Mouse (Mus musculus) cerebellum, postnatal 25 days (tissue): ENCODE data around the gene Nubp1.

Experiments
- DNase-seq, 2 experiments: peaks; one replicate each; pipeline ENCODE4 v3.0.0; 2021; ENCODE audit warnings: mixed read lengths in 2 of 2

Nubp1 gene

DNA sequence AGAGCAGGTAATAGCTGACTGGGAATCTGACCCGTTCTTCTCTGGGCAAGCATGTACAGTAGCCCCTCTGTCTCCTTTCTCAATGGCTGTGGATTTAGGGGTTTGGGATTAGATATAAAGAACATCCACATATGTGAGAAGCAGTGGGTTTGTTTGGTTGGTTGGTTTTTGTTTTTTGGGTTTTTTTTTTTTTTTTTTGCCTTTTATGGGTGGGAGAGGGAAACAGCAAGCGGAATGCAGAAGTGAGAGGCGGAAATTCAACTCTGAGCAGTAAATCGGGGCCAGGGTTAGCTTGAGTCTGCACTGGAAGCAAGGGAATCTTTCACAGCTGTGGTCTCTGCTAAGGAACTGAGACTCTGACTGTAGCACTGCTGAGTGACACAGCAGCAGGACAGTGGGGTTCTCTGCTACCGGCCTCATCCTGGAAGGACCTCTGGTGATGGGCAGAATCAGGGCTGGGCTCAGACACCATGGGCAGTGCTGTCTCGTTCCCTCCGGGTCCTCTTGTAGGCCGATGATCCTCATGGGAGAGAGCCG is 6.0 kb downstream of the Nubp1 start:
- no peak for DNase-seq

DNA sequence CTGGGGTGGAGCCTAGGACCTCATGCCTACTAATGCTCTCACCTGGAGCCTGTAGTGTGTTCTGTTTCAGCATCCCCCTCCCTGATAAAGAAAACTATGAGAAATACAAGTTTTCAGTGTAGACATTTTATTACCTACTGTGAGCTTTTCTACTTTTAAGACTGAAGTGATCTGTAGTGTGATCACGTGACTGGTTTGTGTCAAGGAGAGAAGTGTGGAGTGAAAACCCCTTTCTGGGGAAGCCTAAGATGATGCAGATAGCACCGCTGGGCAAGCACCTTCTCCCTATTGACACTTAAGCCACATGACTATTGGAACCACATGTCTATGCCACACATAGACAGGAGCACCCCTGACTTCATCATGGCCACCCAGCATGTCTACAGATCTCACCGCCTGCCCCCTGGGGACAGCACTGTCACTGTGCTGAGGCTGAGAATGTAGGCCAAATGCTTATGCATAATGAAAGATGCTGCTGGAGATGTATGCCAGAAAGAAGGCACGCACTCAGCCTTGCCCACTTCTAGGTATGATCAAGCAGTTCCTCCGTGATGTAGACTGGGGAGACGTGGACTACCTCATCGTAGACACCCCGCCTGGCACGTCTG is 8.8 kb downstream of the Nubp1 start:
- no peak for DNase-seq

DNA sequence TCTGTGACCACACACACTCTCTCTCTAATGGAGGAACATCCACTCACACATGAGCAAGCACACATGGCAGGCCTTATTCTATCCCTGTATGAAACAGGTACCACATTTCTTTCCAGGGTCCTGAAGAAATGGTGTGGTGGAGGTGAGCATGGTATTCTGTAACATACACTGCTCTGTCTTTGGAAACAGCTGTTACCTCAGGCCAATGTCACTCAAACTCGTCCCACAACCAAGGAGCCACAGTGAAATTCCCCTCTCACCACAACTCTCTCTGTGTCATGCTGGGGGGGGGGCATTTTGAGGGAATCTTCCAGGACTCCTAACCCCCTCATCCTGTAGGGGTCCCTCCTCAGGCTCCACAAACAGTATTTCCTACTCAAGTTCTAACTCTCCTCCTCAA is 20.2 kb downstream of the Nubp1 start:
- DNase-seq, result no peak

DNA sequence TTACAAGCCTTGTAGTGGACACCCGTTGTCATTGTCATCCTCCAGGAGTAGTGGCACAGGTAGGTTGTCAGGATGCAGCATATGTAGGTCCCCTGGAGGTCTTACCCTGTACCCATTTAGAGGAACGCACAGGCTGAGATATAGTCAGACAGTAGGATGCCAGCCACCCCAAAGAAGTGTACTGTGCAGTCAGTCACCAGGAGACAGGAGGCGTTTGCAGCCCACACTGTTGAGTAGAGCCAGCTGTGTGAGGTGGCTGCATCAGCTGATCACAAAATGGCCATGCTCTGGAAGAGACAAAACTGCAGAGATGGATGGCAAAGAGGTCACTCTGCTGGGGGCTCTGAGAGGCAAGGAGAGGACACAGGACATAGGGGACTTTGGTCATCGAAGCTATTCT is 20.6 kb downstream of the Nubp1 start:
- DNase-seq, result no peak

DNA sequence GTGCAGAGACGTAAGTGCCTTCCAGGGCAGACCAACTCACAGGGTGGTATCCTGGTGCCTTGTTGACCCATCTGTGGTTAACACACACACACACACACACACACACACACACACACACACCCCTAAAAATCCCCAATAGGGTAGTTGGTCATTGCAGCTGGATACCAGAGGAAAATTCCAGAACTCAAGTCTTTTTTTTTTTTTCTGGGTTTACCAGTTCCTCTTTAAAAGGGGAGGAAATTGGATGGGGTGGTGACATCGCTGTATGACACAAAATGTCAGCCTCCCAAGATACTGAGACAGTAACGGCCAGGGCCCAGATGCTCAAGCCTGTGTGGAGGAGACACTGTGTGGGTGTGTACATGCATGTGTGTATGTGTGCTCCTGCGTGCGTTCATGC is 21.6 kb downstream of the Nubp1 start:
- DNase-seq, result no peak

DNA sequence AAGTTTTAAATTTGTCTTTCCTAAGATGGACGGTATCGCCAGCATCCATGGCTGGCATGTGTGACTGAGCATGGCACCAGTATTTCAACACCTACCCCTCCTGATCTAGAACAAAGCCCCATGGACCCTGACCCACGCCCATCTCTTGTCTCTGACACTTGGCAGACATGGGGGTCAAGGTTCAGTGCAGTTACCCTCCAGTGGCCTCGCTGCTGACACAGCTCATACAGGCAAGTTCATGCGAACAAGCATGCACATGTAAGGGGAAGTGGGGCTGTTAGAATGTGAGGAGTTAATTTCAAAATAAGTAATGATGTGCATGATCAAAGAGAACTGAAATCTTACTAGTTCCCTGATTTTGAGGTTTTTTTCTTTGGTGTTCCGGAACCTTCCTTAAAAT is 24.4 kb downstream of the Nubp1 start:
- no peak for DNase-seq

DNA sequence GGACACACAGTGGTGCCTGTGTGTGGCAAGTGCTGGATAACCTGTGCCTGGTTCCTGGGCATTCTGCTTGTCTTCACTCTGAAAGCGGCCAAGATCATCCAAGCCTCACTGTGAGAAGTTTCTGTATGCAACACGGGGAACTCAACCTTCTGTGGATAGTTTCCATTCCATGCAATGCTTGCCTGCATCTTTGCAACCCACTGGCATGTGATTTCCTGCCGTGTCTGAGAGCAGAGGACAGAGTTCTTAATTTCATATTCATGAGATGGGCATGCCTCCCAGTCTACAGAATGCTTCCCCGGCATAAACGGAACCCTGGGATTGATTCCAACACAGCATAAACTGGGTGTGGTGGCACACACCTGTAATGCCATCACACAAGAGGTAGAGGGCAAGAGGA is 26.3 kb downstream of the Nubp1 start:
- no peak for DNase-seq

DNA sequence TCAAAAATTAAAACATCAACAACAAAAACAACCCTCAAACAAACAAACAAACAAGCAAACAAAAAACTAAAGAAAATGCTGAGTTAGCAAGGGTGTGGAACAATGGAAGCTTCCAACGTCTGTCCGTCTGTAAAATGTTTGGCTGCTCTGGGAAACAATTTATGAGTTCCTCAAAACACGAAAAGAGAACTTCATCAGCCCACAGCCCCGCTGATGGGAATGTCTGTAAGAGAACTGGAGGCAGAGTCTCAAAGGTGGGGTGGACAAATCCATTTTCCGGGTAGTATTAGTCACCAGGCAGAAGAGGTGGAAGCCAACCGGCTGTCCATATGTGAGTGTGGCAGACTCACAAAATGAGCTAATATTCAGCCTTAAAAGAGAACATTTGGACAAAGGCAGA is 29.6 kb downstream of the Nubp1 start:
- DNase-seq, result no peak

DNA sequence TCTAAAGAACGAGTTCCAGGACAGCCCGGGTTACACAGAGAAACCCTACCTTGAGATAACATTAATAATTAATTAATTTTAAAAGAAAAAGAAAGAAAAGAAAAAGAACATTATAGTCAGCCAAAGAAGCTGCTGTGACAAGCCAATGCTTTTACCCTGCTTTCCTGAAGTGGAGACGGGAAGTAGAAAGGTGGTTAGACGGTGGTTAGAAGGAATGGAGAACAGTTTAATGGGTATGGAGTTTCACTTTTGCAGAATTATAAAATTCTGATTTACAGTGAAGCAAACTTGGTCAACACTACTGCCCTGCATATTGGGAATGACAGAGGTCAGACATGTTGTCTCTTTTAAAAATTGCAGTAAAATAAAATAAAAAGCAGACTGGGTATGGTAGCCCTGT is 30.0 kb downstream of the Nubp1 start:
- DNase-seq, result no peak

DNA sequence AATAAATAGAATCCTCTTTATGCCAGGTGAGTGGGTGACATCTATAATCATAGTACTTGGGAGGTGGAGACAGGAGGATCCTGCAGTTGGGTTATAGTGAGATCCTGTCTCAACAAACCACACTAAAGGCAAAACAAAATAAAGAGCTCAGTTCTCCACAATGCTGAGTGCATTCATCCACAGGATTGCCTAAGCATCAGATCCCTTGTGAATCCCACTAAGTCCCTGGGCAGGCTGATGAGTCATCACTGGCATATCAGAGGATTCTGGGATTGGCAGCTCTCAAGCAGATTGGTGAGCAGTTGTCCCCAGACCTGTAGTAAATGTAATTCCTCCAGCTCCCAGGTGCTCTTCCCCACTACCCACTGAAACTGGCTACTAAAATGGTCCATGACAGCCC is 32.0 kb downstream of the Nubp1 start:
- DNase-seq, result no peak

DNA sequence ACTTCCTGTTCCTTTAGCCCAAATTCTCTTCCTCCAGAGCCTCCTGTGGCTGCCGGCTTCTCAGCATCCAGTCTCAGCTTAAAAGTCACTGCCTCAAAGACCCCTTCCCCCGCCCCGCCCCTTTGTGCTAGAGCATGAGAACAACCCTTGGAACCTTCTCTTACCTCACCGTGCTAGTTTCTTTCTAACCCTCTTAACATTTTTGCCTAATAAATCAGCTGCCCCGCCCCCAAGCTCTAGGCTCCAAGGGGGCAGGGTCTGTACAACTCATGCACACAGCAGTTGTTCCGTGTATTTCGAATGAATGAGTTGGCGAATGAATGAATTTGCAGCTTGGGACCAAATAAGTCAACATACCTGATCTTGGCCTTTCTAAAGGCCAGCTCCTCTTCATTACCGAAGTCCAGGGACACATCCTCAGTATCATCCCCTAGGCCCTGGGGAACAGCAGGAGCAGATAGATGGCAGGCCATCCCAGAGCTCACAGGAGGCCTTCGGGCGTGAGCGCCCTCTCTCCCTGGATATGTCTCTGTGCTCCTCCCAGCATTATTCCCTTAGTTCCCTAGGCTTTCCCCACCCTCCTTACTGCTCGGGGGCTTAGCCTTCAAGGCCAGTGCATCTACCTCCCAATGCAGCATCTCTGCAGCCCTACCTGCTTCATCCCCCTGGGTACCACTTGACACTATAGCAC is 35.0 kb downstream of the Nubp1 start:
- peak in 1 of 2 experiments; percentile 11 for DNase-seq

DNA sequence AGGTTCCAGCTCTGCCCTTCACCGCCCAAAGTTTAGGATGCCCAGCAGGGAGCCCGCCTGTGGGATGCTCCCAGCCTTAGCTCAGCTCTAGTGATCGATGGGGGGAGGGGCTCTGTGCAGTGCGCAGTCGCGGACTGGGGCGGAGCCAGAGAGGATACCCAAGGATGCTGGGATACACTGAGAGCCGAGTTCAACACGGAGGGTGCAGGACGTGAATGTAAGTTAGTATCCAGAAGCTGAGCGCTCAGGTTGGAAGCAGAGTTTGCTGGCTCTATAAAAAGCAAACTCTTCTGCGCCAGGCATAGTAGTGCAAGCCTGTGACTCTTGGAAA is 35.5 kb downstream of the Nubp1 start, which contains the start of gene Tvp23a:
Gene Tvp23a, minus strand, starts transcription at position 99 of the 331 bp plus-strand sequence.
- peak; percentile 87 to 93 for DNase-seq

DNA sequence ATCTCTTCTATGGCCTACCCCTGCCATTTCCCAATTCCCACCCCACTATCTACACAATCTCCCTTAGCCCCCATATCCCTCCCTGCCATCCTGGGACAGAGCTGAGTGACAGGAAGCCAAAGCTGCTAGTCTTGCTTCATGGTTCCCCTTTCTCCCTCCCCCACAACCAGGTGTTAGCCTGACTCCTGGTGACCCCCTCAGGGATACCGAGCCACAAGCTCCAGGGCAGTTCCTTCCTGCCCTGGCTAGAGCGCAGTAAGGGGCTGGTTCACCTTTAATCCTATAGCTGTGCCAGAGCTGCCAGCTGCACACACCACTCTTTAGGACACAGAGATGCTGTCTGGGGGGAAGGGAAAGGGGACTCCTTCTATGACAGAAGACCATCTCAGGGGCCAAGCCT is 36.0 kb downstream of the Nubp1 start:
- DNase-seq, result peak in 1 of 2 experiments; percentile 7

DNA sequence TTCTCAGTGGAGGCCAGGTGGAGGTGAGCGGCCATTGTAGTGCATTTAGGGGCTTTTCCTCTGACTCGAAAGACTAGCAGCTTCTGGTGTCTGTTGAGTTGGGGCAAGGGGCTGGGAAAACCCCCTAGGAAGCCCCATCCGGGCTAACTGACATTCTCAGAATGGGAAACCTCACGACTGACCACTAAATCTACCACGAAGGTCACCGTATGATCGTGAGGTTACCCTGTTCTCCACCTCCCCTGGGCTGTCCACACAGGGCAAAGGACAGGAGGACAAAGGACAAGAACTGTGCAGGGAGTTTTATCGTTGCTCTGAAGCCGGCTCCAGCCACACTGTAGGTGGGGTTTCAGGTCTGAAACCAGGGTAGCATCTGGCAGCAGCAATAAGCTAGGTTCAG is 37.2 kb downstream of the Nubp1 start:
- no peak for DNase-seq

DNA sequence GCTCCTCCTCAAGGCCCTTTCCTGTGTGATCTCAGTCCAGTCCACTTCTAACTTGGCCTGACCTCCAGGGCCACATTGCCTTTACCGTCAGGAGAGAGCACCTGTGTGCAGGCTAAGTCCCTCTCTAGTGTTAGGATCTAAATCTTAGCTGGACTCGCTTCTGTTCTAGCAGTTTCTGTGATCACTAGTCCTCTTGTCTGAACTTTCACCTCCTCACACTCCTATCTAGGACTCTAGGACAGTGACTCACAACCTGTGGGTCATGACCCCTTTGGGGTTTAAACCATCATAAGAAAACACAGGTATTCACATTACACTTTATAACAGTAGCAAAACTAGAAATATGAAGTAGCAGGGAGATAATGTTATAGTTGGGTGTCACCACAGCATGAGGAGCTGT is 40.2 kb downstream of the Nubp1 start:
- no peak for DNase-seq

DNA sequence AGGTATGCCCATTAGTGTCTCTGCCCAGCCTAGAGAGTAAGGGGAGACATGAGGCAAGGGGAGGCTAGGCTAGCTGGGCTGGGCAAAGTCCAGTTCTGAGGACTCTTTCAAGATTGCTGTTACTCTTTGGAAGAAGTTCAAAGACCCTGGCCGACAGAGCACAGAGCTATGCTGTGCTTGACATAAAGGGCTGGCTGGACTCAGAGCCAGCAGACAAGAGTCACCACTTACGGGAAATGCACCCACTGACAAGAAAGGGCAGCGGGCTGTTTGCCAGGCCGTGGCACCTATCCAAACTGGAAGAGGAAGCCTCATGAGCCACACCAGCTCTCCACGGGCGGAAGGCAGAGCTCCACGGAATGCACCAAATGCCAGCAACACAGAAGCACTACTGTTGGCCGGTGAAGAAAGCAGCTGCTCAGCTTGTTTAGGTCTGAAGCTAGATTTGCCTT is 40.7 kb downstream of the Nubp1 start:
- peak; percentile 66 to 80 for DNase-seq

DNA sequence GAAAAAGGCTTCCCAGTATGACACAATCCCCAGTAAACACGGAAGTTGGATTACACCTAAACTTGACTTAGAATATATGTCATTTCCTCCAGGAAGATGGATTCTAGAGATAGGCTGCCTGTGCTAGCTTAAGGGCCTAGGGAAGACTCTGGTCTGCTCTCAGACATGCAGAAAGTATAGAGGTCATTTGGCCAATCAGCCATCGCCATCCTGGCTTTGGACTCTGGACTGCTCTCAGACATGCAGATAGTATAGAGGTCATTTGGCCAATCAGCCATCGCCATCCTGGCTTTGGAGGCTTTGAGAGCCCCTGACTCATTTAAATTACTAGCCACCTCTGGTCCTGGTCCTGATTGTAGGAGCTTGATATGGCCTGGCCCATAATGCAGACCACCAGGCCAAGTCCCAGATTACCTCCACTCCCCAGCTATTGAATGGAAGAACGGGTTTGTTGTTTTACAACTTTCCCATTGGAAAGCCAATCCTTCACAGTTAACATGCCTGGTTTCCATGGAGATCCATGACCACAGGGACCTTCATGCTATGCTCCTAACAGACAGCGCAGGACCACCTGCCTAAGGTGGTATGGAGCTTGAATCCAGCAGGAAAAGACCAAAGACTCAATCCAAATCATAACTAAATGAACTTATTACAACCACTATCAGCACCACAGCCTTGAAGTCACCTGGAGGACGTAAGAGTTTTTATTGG is 42.3 kb downstream of the Nubp1 start:
- DNase-seq, result no peak

DNA sequence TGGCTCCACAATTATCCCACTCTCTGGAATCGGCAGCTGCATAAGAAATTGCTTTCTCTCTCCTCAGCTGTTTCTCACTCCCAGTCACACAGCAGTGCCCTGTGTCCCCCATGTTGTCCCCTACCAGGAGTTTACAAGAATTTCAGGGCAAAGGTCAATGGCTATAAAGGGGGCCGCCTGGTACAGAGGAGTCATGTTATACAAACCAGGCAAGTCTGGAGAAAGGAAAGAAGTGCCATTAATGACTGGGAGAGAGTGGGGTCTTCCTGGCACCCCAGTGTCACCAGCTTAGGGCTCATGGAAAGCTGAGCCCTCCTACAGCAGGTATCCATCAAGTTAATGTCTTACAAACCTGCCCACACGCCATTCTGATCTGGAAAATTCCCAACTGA is 42.8 kb downstream of the Nubp1 start:
- DNase-seq, result no peak

DNA sequence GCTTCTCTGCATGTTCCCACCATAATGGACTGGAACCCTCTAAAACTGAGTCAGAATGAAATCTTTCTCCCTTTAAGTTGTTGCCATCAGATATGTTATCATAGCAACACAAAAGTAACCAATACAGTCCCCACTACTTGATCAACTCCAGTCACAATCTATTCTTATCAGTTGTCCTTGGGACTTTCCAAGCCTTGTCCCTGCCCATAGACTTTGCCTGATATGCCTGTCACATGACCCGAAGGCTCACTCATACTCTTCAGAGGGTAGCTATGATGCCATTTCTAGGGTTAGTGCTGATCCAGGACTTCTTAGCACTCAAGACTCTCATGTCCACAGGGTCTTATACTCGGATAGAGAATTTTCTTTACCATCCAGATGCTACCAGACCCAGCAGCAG is 48.4 kb downstream of the Nubp1 start:
- DNase-seq, result no peak

DNA sequence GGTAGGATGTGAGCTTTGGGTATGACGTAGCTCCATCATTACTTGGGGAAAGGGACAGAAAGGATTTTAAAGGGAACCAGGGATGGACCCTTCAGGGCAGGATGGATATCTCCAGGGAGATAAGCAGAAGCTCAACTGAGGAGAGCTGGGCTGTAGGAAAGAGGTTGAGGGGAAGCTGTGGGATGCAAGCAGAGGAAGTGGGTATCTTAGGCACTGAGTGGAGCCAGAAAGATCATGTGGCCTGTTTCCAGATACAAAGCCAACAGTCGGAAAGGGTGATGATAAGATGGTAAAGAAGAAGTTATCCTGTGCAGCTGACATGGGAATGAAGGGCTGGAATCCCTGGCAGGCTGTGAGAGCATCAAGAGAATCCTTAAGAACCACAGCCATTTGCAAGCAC is 49.4 kb downstream of the Nubp1 start:
- no peak for DNase-seq

DNA sequence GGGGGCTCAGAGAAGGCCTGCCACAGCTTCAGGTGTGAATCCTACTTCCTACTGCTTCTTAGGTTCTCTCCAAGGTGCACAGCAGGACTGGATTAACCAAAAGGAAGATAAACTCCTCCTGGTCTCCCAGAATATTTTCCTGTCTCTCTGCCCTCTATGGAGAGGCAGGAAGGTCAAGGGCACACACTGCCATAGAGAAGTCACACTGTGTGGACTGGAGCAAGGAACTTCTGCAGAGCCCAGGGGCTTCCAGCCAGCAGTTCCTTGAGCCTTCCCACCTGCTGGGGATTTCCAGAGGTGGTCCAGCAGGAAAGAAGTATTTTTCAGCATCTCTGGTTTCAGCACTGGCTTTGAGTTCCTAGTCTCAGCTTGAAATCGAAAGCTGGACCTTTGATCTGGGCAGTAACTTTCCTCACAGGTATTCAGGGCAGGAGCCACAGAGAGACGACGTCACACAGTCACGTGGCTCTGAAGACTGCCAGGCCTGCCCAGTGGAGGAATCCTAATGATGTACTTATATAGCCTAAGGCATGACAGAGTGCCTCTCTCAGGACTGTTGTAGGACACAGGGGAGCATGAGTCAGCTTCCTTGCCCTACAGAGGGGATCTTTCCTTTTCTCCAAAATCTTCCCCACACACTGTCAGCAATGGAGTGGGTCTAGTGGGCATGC is 53.4 kb downstream of the Nubp1 start:
- no peak for DNase-seq

DNA sequence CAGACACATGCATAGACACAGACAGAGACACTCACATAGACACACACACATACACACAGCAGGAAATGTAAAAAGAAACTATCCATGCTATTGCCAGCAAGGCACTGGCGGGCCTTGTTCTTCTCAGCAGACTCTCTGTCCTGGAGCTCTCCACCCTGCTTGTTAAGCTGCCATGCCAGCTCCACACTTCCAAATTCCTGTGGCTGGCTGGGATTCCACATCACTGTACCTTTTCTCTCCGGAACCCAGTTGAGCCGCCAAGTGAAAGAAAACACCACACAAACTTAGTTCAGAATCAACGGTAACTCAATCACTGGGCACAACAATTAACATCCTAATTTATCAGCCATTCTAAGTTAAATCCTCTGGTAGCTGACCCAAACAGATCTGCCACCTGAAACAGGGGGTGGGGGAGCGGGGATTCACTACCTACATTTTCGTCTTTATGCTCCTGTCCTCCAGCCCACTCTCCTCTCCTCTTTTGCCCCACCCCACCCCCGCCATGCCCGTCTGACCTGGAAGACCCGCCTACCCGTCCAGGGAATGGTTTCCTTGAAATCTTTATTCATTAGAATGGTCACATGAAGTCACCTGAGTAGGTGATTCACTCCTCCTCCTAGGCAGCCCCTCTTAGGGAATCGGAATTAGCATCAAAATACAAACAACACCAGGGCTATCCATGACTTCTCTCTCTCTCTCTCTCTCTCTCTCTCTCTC is 55.8 kb downstream of the Nubp1 start:
- DNase-seq, result no peak

DNA sequence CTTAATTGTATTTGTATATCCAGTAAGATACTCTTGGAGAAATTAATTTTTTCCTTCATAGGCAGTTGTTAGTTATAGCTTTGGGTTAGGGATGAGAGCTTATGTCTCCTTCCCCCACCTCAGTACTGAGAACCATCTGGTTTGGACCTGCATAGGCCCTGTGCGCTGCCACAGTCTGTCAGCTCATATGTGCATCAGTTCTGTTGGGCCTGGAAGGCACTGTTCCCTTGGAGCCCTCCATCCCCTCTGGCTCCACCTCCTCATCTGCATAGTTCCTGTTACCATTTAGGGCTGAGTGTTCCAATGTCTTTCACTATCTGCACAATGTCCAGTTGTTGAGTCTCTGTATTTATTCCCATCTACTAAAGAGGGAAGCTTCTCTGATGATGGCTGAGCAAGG is 56.5 kb downstream of the Nubp1 start:
- DNase-seq, result no peak
